Comparison of ENCODE assay signal across 33 mouse cellular contexts in the genomic region with DNA sequence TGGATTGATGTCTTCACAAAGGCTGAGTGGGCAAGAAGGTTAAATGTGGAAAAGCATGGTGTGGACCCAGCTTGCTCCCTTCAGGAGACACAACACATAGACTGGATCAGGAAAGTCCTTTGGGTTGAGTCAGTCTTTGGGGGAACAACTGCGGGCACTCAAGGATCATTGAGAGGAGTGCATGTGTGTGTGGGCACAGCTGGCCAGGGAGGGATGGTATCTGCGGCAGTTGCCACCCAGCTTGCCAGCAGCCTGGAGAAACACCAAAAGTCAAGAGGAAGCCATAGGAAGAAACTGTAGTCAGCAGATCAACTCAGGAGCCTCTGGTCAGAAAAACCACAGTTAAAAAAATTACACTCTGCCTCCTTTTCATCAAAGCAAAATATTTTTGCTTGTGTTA. TPM values are rescaled to one million over a fixed set of nuclear protein-coding genes. Genes with fewer than 3 reads are reported as not detected.
DNase-seq lines count a peak whose midpoint lies in the region; ATAC-seq and TF ChIP-seq lines count a peak whose summit lies in the region.
"Had no signal": no experiment of that assay in that cellular context is flagged by ENCODE, and none has a peak within 500 bp of the region (broad histone marks: within the 10 kb centered on the region; RNA-seq: fewer than 3 reads in every experiment).

No protein-coding gene starts in this region.

- H3K4me1 ChIP-seq in kidney, embryonic 15.5 days = peaks cover 49% of the 10 kb centered on the region
- peaks cover 25% of the 10 kb centered on the region for H3K4me1 ChIP-seq in midbrain, embryonic 10.5 days
- 0 out of 2 replicates have a peak, but pooled peaks cover 3% of the 10 kb centered on the region for H3K4me1 ChIP-seq in midbrain, embryonic 15.5 days
- no peaks in the 10 kb centered on the region for H3K4me1 ChIP-seq in stomach, postnatal 0 days (replicated peaks; ENCODE audit: control insufficient read depth, insufficient read depth)

- H3K9me3 ChIP-seq in kidney, embryonic 15.5 days (replicated peaks) = no peaks in the 10 kb centered on the region
- no peaks in the 10 kb centered on the region for H3K9me3 ChIP-seq in midbrain, embryonic 10.5 days (replicated peaks)
- no peaks in the 10 kb centered on the region for H3K9me3 ChIP-seq in midbrain, embryonic 15.5 days
- no peaks in the 10 kb centered on the region for H3K9me3 ChIP-seq in stomach, postnatal 0 days (ENCODE audit: control insufficient read depth, low read length)
- H3K9me3 ChIP-seq: embryonic facial prominence, embryonic 12.5 days; forebrain, embryonic 12.5 days; heart, embryonic 15.5 days; midbrain, embryonic 13.5 days; neural tube, embryonic 12.5 days had no signal

- H3K27ac ChIP-seq in gastrocnemius, adult 2 months = no peak overlapping the region
- H3K27ac ChIP-seq in kidney, embryonic 15.5 days = peak overlapping the region; percentile 67
- H3K27ac ChIP-seq in midbrain, embryonic 10.5 days (replicated peaks) = 0 out of 2 replicates have a peak overlapping the region, but pooled peaks have one; percentile 9
- H3K27ac ChIP-seq in midbrain, embryonic 15.5 days = no peak overlapping the region
- H3K27ac ChIP-seq in stomach, postnatal 0 days (replicated peaks) = 0 out of 2 replicates have a peak overlapping the region, but pooled peaks have one; percentile 53
- H3K27ac ChIP-seq: embryonic facial prominence, embryonic 12.5 days; forebrain, embryonic 12.5 days; heart, embryonic 15.5 days; midbrain, embryonic 13.5 days; neural tube, embryonic 12.5 days had no signal

- TF ChIP-seq CTCF in gastrocnemius, adult 2 months (IDR thresholded peaks at IDR 0.05) = no peak
- TF ChIP-seq CTCF in stomach, postnatal 0 days (IDR thresholded peaks at IDR 0.05; ENCODE audit: low read depth) = no peak

- DNase-seq in gastrocnemius, adult 2 months = peak; percentile 22
- no peak for DNase-seq in gastrocnemius, postnatal 36 days
- DNase-seq in kidney, postnatal 14 days = no peak
- no peak for DNase-seq in midbrain, embryonic 10.5 days (ENCODE audit: low spot score)
- no peak for DNase-seq in stomach, postnatal 0 days (ENCODE audit: low spot score)
- no peak for DNase-seq in urinary bladder, adult 2 months (ENCODE audit: low spot score)
- DNase-seq: adrenal gland, postnatal 36 days; cerebellum, adult 11 months; cerebellum, adult 9-11 months; heart, postnatal 36 days; kidney, adult 2 months; layer of hippocampus, adult 9-11 months; lung, postnatal 14 days; right cerebral cortex, postnatal 14 days; spleen, adult 18-20 months; thymus, adult 18-20 months; thymus, postnatal 36 days had no signal

- intact Hi-C loops in gastrocnemius, adult 2 months (cut with DNase I) = no loop called here
- intact Hi-C loops in gastrocnemius, postnatal 36 days (cut with DNase I) = no loop called here

- ATAC-seq in kidney, embryonic 15.5 days (replicated peaks; ENCODE audit: low FRiP score) = no peak
- no peak for ATAC-seq in midbrain, embryonic 15.5 days (replicated peaks)
- no peak for ATAC-seq in stomach, postnatal 0 days (ENCODE audit: low FRiP score, low TSS enrichment)
- ATAC-seq: CD4-positive, CD25-positive, alpha-beta regulatory T cell, adult 4 months; hindbrain, embryonic 16.5 days; midbrain, embryonic 13.5 days had no signal

- H3K4me3 ChIP-seq in gastrocnemius, adult 2 months = no peak overlapping the region
- no peak overlapping the region for H3K4me3 ChIP-seq in kidney, embryonic 15.5 days (replicated peaks)
- no peak overlapping the region for H3K4me3 ChIP-seq in midbrain, embryonic 10.5 days
- no peak overlapping the region for H3K4me3 ChIP-seq in midbrain, embryonic 15.5 days
- H3K4me3 ChIP-seq in stomach, postnatal 0 days (ENCODE audit: low read depth, low read length) = no peak overlapping the region
- H3K4me3 ChIP-seq: embryonic facial prominence, embryonic 12.5 days; erythroblast, embryonic 14.5 days; forebrain, embryonic 12.5 days; heart, embryonic 15.5 days; midbrain, embryonic 13.5 days; neural tube, embryonic 12.5 days had no signal

- no peak overlapping the region for H3K9ac ChIP-seq in kidney, embryonic 15.5 days
- H3K9ac ChIP-seq in midbrain, embryonic 15.5 days = no peak overlapping the region
- H3K9ac ChIP-seq in stomach, postnatal 0 days (ENCODE audit: low read length) = no peak overlapping the region
- H3K9ac ChIP-seq: embryonic facial prominence, embryonic 12.5 days; forebrain, embryonic 12.5 days; heart, embryonic 15.5 days; midbrain, embryonic 13.5 days; neural tube, embryonic 12.5 days had no signal

- 76% methylated on average over 2 of the region's 2 CpGs for WGBS in kidney, embryonic 15.5 days
- 80% methylated on average over 2 of the region's 2 CpGs for WGBS in midbrain, embryonic 10.5 days
- 86% methylated on average over 2 of the region's 2 CpGs for WGBS in midbrain, embryonic 15.5 days
- 49% methylated on average over 2 of the region's 2 CpGs for WGBS in stomach, postnatal 0 days

- no peaks in the 10 kb centered on the region for H3K36me3 ChIP-seq in kidney, embryonic 15.5 days
- H3K36me3 ChIP-seq in midbrain, embryonic 10.5 days = no peaks in the 10 kb centered on the region
- no peaks in the 10 kb centered on the region for H3K36me3 ChIP-seq in midbrain, embryonic 15.5 days (replicated peaks)
- H3K36me3 ChIP-seq in stomach, postnatal 0 days (ENCODE audit: control insufficient read depth, insufficient read depth, low read length) = no peaks in the 10 kb centered on the region
- H3K36me3 ChIP-seq: embryonic facial prominence, embryonic 12.5 days; forebrain, embryonic 12.5 days; heart, embryonic 15.5 days; midbrain, embryonic 13.5 days; neural tube, embryonic 12.5 days had no signal

- TF ChIP-seq EP300 in stomach, postnatal 0 days (optimal IDR thresholded peaks at IDR 0.05) = no peak

- H3K4me2 ChIP-seq in kidney, embryonic 15.5 days = no peak overlapping the region
- H3K4me2 ChIP-seq in midbrain, embryonic 15.5 days = no peak overlapping the region
- H3K4me2 ChIP-seq in stomach, postnatal 0 days (replicated peaks; ENCODE audit: low read depth) = no peak overlapping the region
- H3K4me2 ChIP-seq: embryonic facial prominence, embryonic 12.5 days; forebrain, embryonic 12.5 days; heart, embryonic 15.5 days; midbrain, embryonic 13.5 days; neural tube, embryonic 12.5 days had no signal

- no peaks in the 10 kb centered on the region for H3K27me3 ChIP-seq in kidney, embryonic 15.5 days
- no peaks in the 10 kb centered on the region for H3K27me3 ChIP-seq in midbrain, embryonic 10.5 days (ENCODE audit: low read depth, poor library complexity, severe bottlenecking)
- no peaks in the 10 kb centered on the region for H3K27me3 ChIP-seq in midbrain, embryonic 15.5 days (replicated peaks)
- H3K27me3 ChIP-seq in stomach, postnatal 0 days (ENCODE audit: control insufficient read depth, insufficient read depth, low read length) = no peaks in the 10 kb centered on the region
- H3K27me3 ChIP-seq: embryonic facial prominence, embryonic 12.5 days; forebrain, embryonic 12.5 days; heart, embryonic 15.5 days; neural tube, embryonic 12.5 days had no signal

RNA-seq across cellular contexts. Expression of a gene that starts 12.8 kb away (rescaled TPM):
- 10 to 100 TPM; 10.7 to 15.1 TPM for total RNA-seq in gastrocnemius, adult 2 months (2021)
- total RNA-seq in gastrocnemius, postnatal 36 days (2021) = 10 to 100 TPM in 1 of 2 experiments, 1 to 10 TPM in 1; 9.0 to 10.6 TPM
- 2.0 and 2.8 TPM in 2 replicates for polyA plus RNA-seq in kidney, embryonic 15.5 days (2015; fragmentation: Nextera tagmentation; extraction: Ambion mirVana)
- polyA plus RNA-seq in midbrain, embryonic 10.5 days (2016; fragmentation: Nextera tagmentation; extraction: Ambion mirVana) = 0.17 and 0.22 TPM in 2 replicates
- 0.44 and 0.74 TPM in 2 replicates for polyA plus RNA-seq in midbrain, embryonic 15.5 days (2015; fragmentation: Nextera tagmentation; extraction: Ambion mirVana)
- polyA plus RNA-seq in stomach, postnatal 0 days (2015; fragmentation: Nextera tagmentation; extraction: Ambion mirVana) = 5.5 and 6.3 TPM in 2 replicates
- 279 and 421 TPM in 2 replicates for polyA plus RNA-seq in urinary bladder, adult 2 months (2012; rRNA removed)
- total RNA-seq: megakaryocyte, adult 5-6 weeks had no signal
- polyA plus RNA-seq: CD4-positive, CD25-positive, alpha-beta regulatory T cell, adult 4 months; erythroblast, embryonic 14.5 days had no signal

RNA-seq across cellular contexts. Expression of a gene that starts 26.6 kb away (rescaled TPM):
- total RNA-seq in gastrocnemius, adult 2 months (2021) = 100 to 1,000 TPM; 453 to 633 TPM
- total RNA-seq in gastrocnemius, postnatal 36 days (2021) = 100 to 1,000 TPM; 523 to 532 TPM
- polyA plus RNA-seq in kidney, embryonic 15.5 days (2015; fragmentation: Nextera tagmentation; extraction: Ambion mirVana) = 279 and 310 TPM in 2 replicates
- polyA plus RNA-seq in midbrain, embryonic 10.5 days (2016; fragmentation: Nextera tagmentation; extraction: Ambion mirVana) = 293 and 344 TPM in 2 replicates
- polyA plus RNA-seq in midbrain, embryonic 15.5 days (2015; fragmentation: Nextera tagmentation; extraction: Ambion mirVana) = 234 and 246 TPM in 2 replicates
- polyA plus RNA-seq in stomach, postnatal 0 days (2015; fragmentation: Nextera tagmentation; extraction: Ambion mirVana) = 306 and 325 TPM in 2 replicates
- 60.7 and 63.3 TPM in 2 replicates for polyA plus RNA-seq in urinary bladder, adult 2 months (2012; rRNA removed)

RNA-seq across cellular contexts. Expression of a gene that starts 52.2 kb away (rescaled TPM):
- not detected for total RNA-seq in gastrocnemius, adult 2 months (2021)
- not detected for total RNA-seq in gastrocnemius, postnatal 36 days (2021)
- polyA plus RNA-seq in kidney, embryonic 15.5 days (2015; fragmentation: Nextera tagmentation; extraction: Ambion mirVana) = not detected in 2 replicates
- polyA plus RNA-seq in midbrain, embryonic 10.5 days (2016; fragmentation: Nextera tagmentation; extraction: Ambion mirVana) = 1.00 and 1.2 TPM in 2 replicates
- polyA plus RNA-seq in midbrain, embryonic 15.5 days (2015; fragmentation: Nextera tagmentation; extraction: Ambion mirVana) = 0.17 TPM in 1 of 2 replicates, not detected in the other
- polyA plus RNA-seq in stomach, postnatal 0 days (2015; fragmentation: Nextera tagmentation; extraction: Ambion mirVana) = 0.08 TPM in 1 of 2 replicates, not detected in the other
- not detected in 2 replicates for polyA plus RNA-seq in urinary bladder, adult 2 months (2012; rRNA removed)
- total RNA-seq: adrenal gland, postnatal 36 days; gastrocnemius, adult 18-20 months; heart, adult 8-10 months; heart, postnatal 36 days; left cerebral cortex, adult 18-20 months; left cerebral cortex, postnatal 36 days; liver, adult 2 months had no signal
- polyA plus RNA-seq: CD4-positive, CD25-positive, alpha-beta regulatory T cell, adult 4 months; embryonic facial prominence, embryonic 12.5 days; erythroblast, embryonic 14.5 days; heart, embryonic 15.5 days; hindbrain, embryonic 16.5 days; kidney, adult 2 months; liver, adult 2 months; neural tube, embryonic 12.5 days had no signal

Comparison
In these comparisons a context has a peak if more than half of its experiments do, and no peak if none do; other contexts are left out.
1. H3K27ac ChIP-seq: peak in kidney, embryonic 15.5 days (single experiment), midbrain, embryonic 10.5 days (single experiment) and stomach, postnatal 0 days (single experiment); none in gastrocnemius, adult 2 months (single experiment) and midbrain, embryonic 15.5 days (single experiment).
2. RNA of a gene that starts 12.8 kb away (polyA plus RNA-seq): 279 to 421 TPM in urinary bladder, adult 2 months; 5.5 to 6.3 TPM in stomach, postnatal 0 days, 2.0 to 2.8 TPM in kidney, embryonic 15.5 days, 0.44 to 0.74 TPM in midbrain, embryonic 15.5 days and 0.17 to 0.22 TPM in midbrain, embryonic 10.5 days; every median in the first group is over 10 times any median in the second.